In the genomic region with DNA sequence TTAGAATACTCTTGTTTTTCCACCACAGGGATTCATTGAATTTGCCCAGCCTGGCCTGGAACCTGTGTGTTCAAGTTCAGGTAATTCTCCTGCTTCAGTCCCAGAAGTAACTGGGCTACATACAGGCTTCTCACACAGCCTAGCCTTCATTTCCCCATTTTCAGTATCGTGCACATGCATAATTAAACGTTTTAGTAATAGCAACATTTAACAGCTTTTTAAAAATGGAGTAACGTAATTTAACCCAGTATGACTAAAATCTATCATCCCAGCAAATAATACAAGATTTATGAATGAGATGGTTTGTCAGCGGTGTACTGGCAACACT, we compare ENCODE assay signal across 8 mouse cellular contexts. TPM values are rescaled to one million over a fixed set of nuclear protein-coding genes. Genes with fewer than 3 reads are reported as not detected.
DNase-seq lines count a peak whose midpoint lies in the region; ATAC-seq and TF ChIP-seq lines count a peak whose summit lies in the region.

No protein-coding gene starts in this region.

- H3K4me1 ChIP-seq in lung, adult 2 months (ENCODE audit: control insufficient read depth, insufficient read depth, low read length) = peaks cover 5% of the 10 kb centered on the region
- H3K4me1 ChIP-seq in embryonic facial prominence, embryonic 14.5 days (ENCODE audit: control insufficient read depth, insufficient read depth, low read length) = peaks cover 9% of the 10 kb centered on the region; the same call in 1 of the 2 replicates
- H3K4me1 ChIP-seq in limb, embryonic 11.5 days (ENCODE audit: control insufficient read depth, insufficient read depth, low read length) = no peaks in the 10 kb centered on the region
- no peaks in the 10 kb centered on the region for H3K4me1 ChIP-seq in olfactory bulb, adult 2 months (ENCODE audit: control insufficient read depth, insufficient read depth, low read length)

- H3K4me2 ChIP-seq in embryonic facial prominence, embryonic 14.5 days (ENCODE audit: low read depth, low read length) = peak overlapping the region; percentile 53
- peak overlapping the region; percentile 56 for H3K4me2 ChIP-seq in limb, embryonic 11.5 days (ENCODE audit: low read depth, severe bottlenecking)

- H3K9me3 ChIP-seq in embryonic facial prominence, embryonic 14.5 days (ENCODE audit: control insufficient read depth, low read length) = no peaks in the 10 kb centered on the region
- H3K9me3 ChIP-seq in limb, embryonic 11.5 days (ENCODE audit: control insufficient read depth, low read length) = no peaks in the 10 kb centered on the region

- WGBS in lung, adult 2 months = 12% methylated on average over 4 of the region's 4 CpGs
- WGBS in embryonic facial prominence, embryonic 14.5 days = 23% methylated on average over 4 of the region's 4 CpGs
- WGBS in limb, embryonic 11.5 days = 32% methylated on average over 4 of the region's 4 CpGs
- 5% methylated on average over 4 of the region's 4 CpGs for WGBS in olfactory bulb, adult 2 months

- H3K27ac ChIP-seq in embryonic facial prominence, embryonic 14.5 days (replicated peaks; ENCODE audit: low read depth, low read length) = peak overlapping the region; percentile 94
- H3K27ac ChIP-seq in limb, embryonic 11.5 days (replicated peaks; ENCODE audit: low read depth, low read length) = no peak overlapping the region
- peak overlapping the region; percentile 83; the same call in 1 of the 2 replicates for H3K27ac ChIP-seq in olfactory bulb, adult 2 months (ENCODE audit: insufficient read depth, low read depth, low read length)

- H3K36me3 ChIP-seq in embryonic facial prominence, embryonic 14.5 days (ENCODE audit: control insufficient read depth, insufficient read depth, low read length) = no peaks in the 10 kb centered on the region
- no peaks in the 10 kb centered on the region for H3K36me3 ChIP-seq in limb, embryonic 11.5 days (ENCODE audit: control insufficient read depth, insufficient read depth, low read length)

- no peak for ATAC-seq in embryonic facial prominence, embryonic 14.5 days (ENCODE audit: low read depth)
- ATAC-seq in limb, embryonic 11.5 days (ENCODE audit: insufficient number of reproducible peaks, low FRiP score, low TSS enrichment, low read depth) = no peak

- no peaks in the 10 kb centered on the region for H3K27me3 ChIP-seq in embryonic facial prominence, embryonic 14.5 days (replicated peaks; ENCODE audit: control insufficient read depth, insufficient read depth, low read length)
- H3K27me3 ChIP-seq in limb, embryonic 11.5 days (ENCODE audit: control insufficient read depth, insufficient read depth, low read length) = no peaks in the 10 kb centered on the region

- no peak for TF ChIP-seq POLR2A in lung, adult 2 months (IDR thresholded peaks at IDR 0.05; ENCODE audit: borderline replicate concordance, extremely low read depth, low read depth, low read length)
- TF ChIP-seq POLR2A in olfactory bulb, adult 2 months (IDR thresholded peaks at IDR 0.05; ENCODE audit: insufficient read depth, low read depth, low read length) = no peak

- no peak for DNase-seq in lung, adult 2 months
- DNase-seq in lung, adult 18-20 months = no peak
- DNase-seq in embryonic facial prominence, embryonic 14.5 days (ENCODE audit: low spot score) = no peak
- DNase-seq in limb, embryonic 11.5 days (ENCODE audit: low spot score) = no peak
- DNase-seq in left cerebral cortex, postnatal 36 days (ENCODE audit: low spot score in 2 of 2) = no peak
- DNase-seq in layer of hippocampus, adult 9-10 months (ENCODE audit: low spot score) = no peak
- DNase-seq in gastrocnemius, postnatal 36 days = no peak

- TF ChIP-seq CTCF in lung, adult 2 months (IDR thresholded peaks at IDR 0.05; ENCODE audit: insufficient read depth, low read length) = no peak
- TF ChIP-seq CTCF in olfactory bulb, adult 2 months (IDR thresholded peaks at IDR 0.05; ENCODE audit: insufficient read depth, low read depth, low read length) = no peak

- H3K4me3 ChIP-seq in lung, adult 2 months (replicated peaks; ENCODE audit: extremely low read depth, low read depth, low read length) = peak overlapping the region; percentile 58
- peak overlapping the region; percentile 95 for H3K4me3 ChIP-seq in embryonic facial prominence, embryonic 14.5 days (ENCODE audit: low read depth, low read length)
- H3K4me3 ChIP-seq in limb, embryonic 11.5 days (ENCODE audit: low read depth, low read length) = peak overlapping the region; percentile 78
- peak overlapping the region; percentile 98 for H3K4me3 ChIP-seq in olfactory bulb, adult 2 months (ENCODE audit: insufficient read depth, low read depth, low read length)

- peak overlapping the region; percentile 93 for H3K9ac ChIP-seq in embryonic facial prominence, embryonic 14.5 days (ENCODE audit: low read depth, low read length)
- peak overlapping the region; percentile 92; the same call in 1 of the 2 replicates for H3K9ac ChIP-seq in limb, embryonic 11.5 days (ENCODE audit: low read length)

- intact Hi-C loops in left cerebral cortex, postnatal 36 days (cut with DNase I) = loop anchor here (2.0 to 10.0 kb wide), 2 partner anchors 94 to 360 kb away; a partner anchor contains a TSS
- intact Hi-C loops in gastrocnemius, postnatal 36 days (cut with DNase I) = loop anchor here (5.0 kb wide), 2 partner anchors 91 to 154 kb away; no protein-coding TSS in a partner anchor

RNA-seq across cellular contexts. Expression of a gene that starts 0.6 kb away (rescaled TPM):
- 28.7 and 42.2 TPM in 2 replicates for polyA plus RNA-seq in lung, adult 2 months (2012; rRNA removed)
- polyA plus RNA-seq in embryonic facial prominence, embryonic 14.5 days (2014; fragmentation: Nextera tagmentation; extraction: Ambion mirVana) = 12.3 and 13.3 TPM in 2 replicates
- 10.3 TPM in 2 replicates for polyA plus RNA-seq in limb, embryonic 11.5 days (2014; fragmentation: Nextera tagmentation; extraction: Ambion mirVana)
- 114 TPM in 1 of 2 replicates, not detected in the other for polyA plus RNA-seq in olfactory bulb, adult 2 months (2012; ENCODE audit: insufficient read depth, insufficient read length, low replicate concordance, missing spikeins)
- 10 to 100 TPM; 88.1 to 88.4 TPM for total RNA-seq in left cerebral cortex, postnatal 36 days (2021)
- total RNA-seq in gastrocnemius, postnatal 36 days (2021) = 1 to 10 TPM; 5.7 to 6.6 TPM

RNA-seq across cellular contexts. Expression of a gene that starts 49.7 kb away (rescaled TPM):
- 0.07 TPM in 1 of 2 replicates, not detected in the other for polyA plus RNA-seq in lung, adult 2 months (2012; rRNA removed)
- polyA plus RNA-seq in embryonic facial prominence, embryonic 14.5 days (2014; fragmentation: Nextera tagmentation; extraction: Ambion mirVana) = not detected in 2 replicates
- not detected in 2 replicates for polyA plus RNA-seq in limb, embryonic 11.5 days (2014; fragmentation: Nextera tagmentation; extraction: Ambion mirVana)
- polyA plus RNA-seq in olfactory bulb, adult 2 months (2012; ENCODE audit: insufficient read depth, insufficient read length, low replicate concordance, missing spikeins) = not detected in 2 replicates
- total RNA-seq in left cerebral cortex, postnatal 36 days (2021) = not detected
- total RNA-seq in gastrocnemius, postnatal 36 days (2021) = not detected
